Mouse (Mus musculus): ENCODE results near the gene Agtpbp1. TPM values are rescaled to one million over a fixed set of nuclear protein-coding genes. Genes with fewer than 3 reads are reported as not detected.

The Agtpbp1 gene
- polyA plus RNA-seq, 1 experiment from 2014 or later: 30.1 TPM

- 0 out of 2 replicates have a peak, but pooled peaks cover 4% of the 10 kb centered on the region for H3K36me3 ChIP-seq (ENCODE audit: poor library complexity, severe bottlenecking)
- no peak overlapping the region for H3K27ac ChIP-seq
- H3K27me3 ChIP-seq: no peaks in the 10 kb centered on the region; the same call in 1 of the 2 replicates
- H3K9ac ChIP-seq: no peak overlapping the region
- H3K4me1 ChIP-seq: no peaks in the 10 kb centered on the region
- ATAC-seq: no peak
- H3K4me3 ChIP-seq: no peak overlapping the region
- no peaks in the 10 kb centered on the region for H3K9me3 ChIP-seq (replicated peaks)
- H3K4me2 ChIP-seq: no peak overlapping the region
- WGBS: 83% methylated on average over 6 of the region's 6 CpGs
Observed at GRCm38 (mm10) chr13:59444371-59444770, 140.7 kb downstream of the Agtpbp1 start.

GRCm38 (mm10) chr13:59439683-59440082 is 145.3 kb downstream of the Agtpbp1 start:
- ATAC-seq: no peak
- Histone ChIP-seq H3K4me3 (no peak overlapping the region), H3K27ac (no peak overlapping the region), H3K36me3 (ENCODE audit: poor library complexity, severe bottlenecking) (no peaks in the 10 kb centered on the region), H3K9ac (no peak overlapping the region), H3K9me3 (replicated peaks) (no peaks in the 10 kb centered on the region), H3K4me1 (no peaks in the 10 kb centered on the region), H3K27me3 (no peaks in the 10 kb centered on the region; the same call in 1 of the 2 replicates), H3K4me2 (no peak overlapping the region)
- 75% methylated on average over 1 of the region's 1 CpGs for WGBS

GRCm38 (mm10) chr13:59434554-59434953 is 150.5 kb downstream of the Agtpbp1 start:
- no peaks in the 10 kb centered on the region for H3K9me3 ChIP-seq (replicated peaks)
- H3K9ac ChIP-seq: no peak overlapping the region
- peaks cover 13% of the 10 kb centered on the region; the same call in 1 of the 2 replicates for H3K27me3 ChIP-seq
- H3K4me2 ChIP-seq: no peak overlapping the region
- no peak for ATAC-seq
- WGBS: 96% methylated on average over 1 of the region's 1 CpGs
- peaks cover 10% of the 10 kb centered on the region for H3K4me1 ChIP-seq
- no peaks in the 10 kb centered on the region for H3K36me3 ChIP-seq (ENCODE audit: poor library complexity, severe bottlenecking)
- no peak overlapping the region for H3K27ac ChIP-seq
- no peak overlapping the region for H3K4me3 ChIP-seq

- Histone ChIP-seq H3K36me3 (ENCODE audit: poor library complexity, severe bottlenecking) (no peaks in the 10 kb centered on the region), H3K9me3 (replicated peaks) (no peaks in the 10 kb centered on the region), H3K4me1 (peaks cover 10% of the 10 kb centered on the region), H3K27me3 (peaks cover 13% of the 10 kb centered on the region; the same call in 1 of the 2 replicates), H3K4me3 (no peak overlapping the region), H3K27ac (no peak overlapping the region; the same call in 1 of the 2 replicates), H3K9ac (0 out of 2 replicates have a peak overlapping the region, but pooled peaks have one; percentile 26), H3K4me2 (peak overlapping the region; percentile 40)
- WGBS: 56% methylated on average over 18 of the region's 18 CpGs
- peak; percentile 78 for ATAC-seq
Observed at GRCm38 (mm10) chr13:59431124-59431864, 153.7 kb downstream of the Agtpbp1 start.

- 97% methylated on average over 6 of the region's 6 CpGs for WGBS
- peaks cover 10% of the 10 kb centered on the region for H3K4me1 ChIP-seq
- no peak for ATAC-seq
Observed at GRCm38 (mm10) chr13:59429369-59429768, 155.7 kb downstream of the Agtpbp1 start.

GRCm38 (mm10) chr13:59423871-59424270 is 161.2 kb downstream of the Agtpbp1 start:
- Histone ChIP-seq H3K27ac (no peak overlapping the region), H3K36me3 (ENCODE audit: poor library complexity, severe bottlenecking) (no peaks in the 10 kb centered on the region), H3K9ac (no peak overlapping the region), H3K4me3 (no peak overlapping the region), H3K9me3 (replicated peaks) (no peaks in the 10 kb centered on the region), H3K27me3 (no peaks in the 10 kb centered on the region; the same call in 1 of the 2 replicates), H3K4me2 (no peak overlapping the region), H3K4me1 (no peaks in the 10 kb centered on the region)
- WGBS: 65% methylated on average over 5 of the region's 5 CpGs
- ATAC-seq: no peak

More at GRCm38 (mm10) chr13:59429369-59429768, 155.7 kb downstream of the Agtpbp1 start:
- H3K27ac ChIP-seq: no peak overlapping the region
- no peak overlapping the region for H3K4me2 ChIP-seq
- H3K9me3 ChIP-seq (replicated peaks): no peaks in the 10 kb centered on the region
- H3K9ac ChIP-seq: no peak overlapping the region
- H3K27me3 ChIP-seq: peaks cover 13% of the 10 kb centered on the region
- H3K4me3 ChIP-seq: no peak overlapping the region
- no peaks in the 10 kb centered on the region for H3K36me3 ChIP-seq (ENCODE audit: poor library complexity, severe bottlenecking)

- no peak overlapping the region for H3K4me2 ChIP-seq
- no peaks in the 10 kb centered on the region for H3K4me1 ChIP-seq
- H3K9me3 ChIP-seq (replicated peaks): no peaks in the 10 kb centered on the region
- no peaks in the 10 kb centered on the region for H3K36me3 ChIP-seq (ENCODE audit: poor library complexity, severe bottlenecking)
- no peak overlapping the region for H3K27ac ChIP-seq
- WGBS: 89% methylated on average over 15 of the region's 15 CpGs
- no peaks in the 10 kb centered on the region for H3K27me3 ChIP-seq
- no peak for ATAC-seq
- H3K4me3 ChIP-seq: no peak overlapping the region
- no peak overlapping the region for H3K9ac ChIP-seq
Observed at GRCm38 (mm10) chr13:59416530-59417230, 168.3 kb downstream of the Agtpbp1 start.

- Histone ChIP-seq H3K36me3 (ENCODE audit: poor library complexity, severe bottlenecking) (no peaks in the 10 kb centered on the region), H3K4me1 (no peaks in the 10 kb centered on the region), H3K4me2 (no peak overlapping the region), H3K9me3 (replicated peaks) (no peaks in the 10 kb centered on the region), H3K27ac (no peak overlapping the region), H3K27me3 (no peaks in the 10 kb centered on the region), H3K4me3 (no peak overlapping the region), H3K9ac (no peak overlapping the region)
- 94% methylated on average over 9 of the region's 9 CpGs for WGBS
- no peak for ATAC-seq
Observed at GRCm38 (mm10) chr13:59413885-59414284, 171.1 kb downstream of the Agtpbp1 start.

- WGBS: 86% methylated on average over 4 of the region's 4 CpGs
- ATAC-seq: no peak
Observed at GRCm38 (mm10) chr13:59412672-59413071, 172.4 kb downstream of the Agtpbp1 start.

GRCm38 (mm10) chr13:59407182-59407581 is 177.8 kb downstream of the Agtpbp1 start:
- Histone ChIP-seq H3K27me3 (no peaks in the 10 kb centered on the region), H3K27ac (no peak overlapping the region), H3K4me3 (no peak overlapping the region), H3K36me3 (ENCODE audit: poor library complexity, severe bottlenecking) (no peaks in the 10 kb centered on the region), H3K9me3 (replicated peaks) (no peaks in the 10 kb centered on the region), H3K4me2 (no peak overlapping the region), H3K4me1 (peaks cover 11% of the 10 kb centered on the region), H3K9ac (no peak overlapping the region)
- ATAC-seq: no peak
- WGBS: 93% methylated on average over 6 of the region's 6 CpGs

More at GRCm38 (mm10) chr13:59412672-59413071, 172.4 kb downstream of the Agtpbp1 start:
- no peaks in the 10 kb centered on the region for H3K27me3 ChIP-seq
- H3K27ac ChIP-seq: no peak overlapping the region
- H3K4me3 ChIP-seq: no peak overlapping the region
- no peak overlapping the region for H3K9ac ChIP-seq
- H3K36me3 ChIP-seq (ENCODE audit: poor library complexity, severe bottlenecking): no peaks in the 10 kb centered on the region
- no peaks in the 10 kb centered on the region for H3K9me3 ChIP-seq (replicated peaks)
- no peaks in the 10 kb centered on the region for H3K4me1 ChIP-seq
- H3K4me2 ChIP-seq: no peak overlapping the region

GRCm38 (mm10) chr13:59402026-59402775 is 182.8 kb downstream of the Agtpbp1 start:
- Histone ChIP-seq H3K9me3 (replicated peaks) (no peaks in the 10 kb centered on the region), H3K4me3 (no peak overlapping the region), H3K27ac (peak overlapping the region; percentile 85), H3K27me3 (no peaks in the 10 kb centered on the region), H3K4me2 (peak overlapping the region; percentile 24; the same call in 1 of the 2 replicates), H3K4me1 (peaks cover 22% of the 10 kb centered on the region), H3K36me3 (ENCODE audit: poor library complexity, severe bottlenecking) (no peaks in the 10 kb centered on the region), H3K9ac (no peak overlapping the region)
- WGBS: 26% methylated on average over 14 of the region's 14 CpGs
- ATAC-seq: peak; percentile 87

GRCm38 (mm10) chr13:59397571-59397970 is 187.5 kb downstream of the Agtpbp1 start:
- no peak overlapping the region for H3K27ac ChIP-seq
- H3K9ac ChIP-seq: no peak overlapping the region
- H3K4me1 ChIP-seq: peaks cover 15% of the 10 kb centered on the region
- 24% methylated on average over 3 of the region's 3 CpGs for WGBS
- ATAC-seq: no peak
- H3K27me3 ChIP-seq: no peaks in the 10 kb centered on the region
- H3K36me3 ChIP-seq (ENCODE audit: poor library complexity, severe bottlenecking): no peaks in the 10 kb centered on the region
- H3K4me3 ChIP-seq: no peak overlapping the region
- H3K4me2 ChIP-seq: no peak overlapping the region
- no peaks in the 10 kb centered on the region for H3K9me3 ChIP-seq (replicated peaks)

Measured in forebrain, embryonic 13.5 days (tissue).